Mouse (Mus musculus) cerebellum, adult 2 months (tissue): Measurements from ENCODE around the gene Acaca.

Source experiments
- CTCF ChIP-seq: fragments of 200-500 bp; IDR thresholded peaks from 2 replicates; pipeline ENCODE4 v1.5.1; 2011; ENCODE audit warnings: low read depth, mild to moderate bottlenecking, control low read depth, low read length, moderate library complexity, borderline replicate concordance; ENCODE audit not compliant: insufficient read depth
- POLR2A ChIP-seq: fragments of 200-500 bp; IDR thresholded peaks from 2 replicates; pipeline ENCODE4 v1.6.1; 2011; ENCODE audit warnings: low read length, control low read depth, borderline replicate concordance; ENCODE audit not compliant: insufficient read depth

GRCm38 (mm10) chr11:84290781-84291180, 161.3 kb downstream of the Acaca start:
- TF ChIP-seq CTCF (no peak), POLR2A (no peak)
